Mouse (Mus musculus): ENCODE results near the gene Abca3. TPM values are rescaled to one million over a fixed set of nuclear protein-coding genes. Genes with fewer than 3 reads are reported as not detected.
"Not testable (repeated sequence)": the region's sequence is repeated elsewhere in the genome, so short reads cannot be mapped to it uniquely, and the experiment has no call there.

Gene Abca3
- total RNA-seq, 1 experiment = 11.5 TPM

DNA sequence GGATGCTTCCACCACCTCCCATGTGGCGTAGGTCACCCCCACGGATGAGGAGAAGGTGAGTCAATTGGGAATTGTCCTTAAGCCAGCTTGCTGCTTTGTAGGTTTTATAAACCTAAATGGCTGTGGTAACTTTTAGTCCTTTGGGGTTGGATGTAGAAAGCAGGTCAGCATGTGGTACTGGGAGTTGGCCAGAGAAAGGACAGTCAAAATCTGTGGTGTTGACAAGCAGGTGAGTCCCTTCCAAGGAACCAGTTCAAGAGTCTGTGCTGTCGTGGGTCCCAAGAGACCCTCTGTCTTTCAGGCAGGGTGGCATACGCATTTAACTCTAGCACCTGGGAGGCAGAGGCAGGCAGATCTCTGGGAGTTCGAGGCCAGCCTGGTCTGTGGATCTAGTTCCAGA, 72.7 kb downstream of the Abca3 start:
- Histone ChIP-seq H3K27ac (ENCODE audit: insufficient read depth, low read depth, low read length, poor library complexity, severe bottlenecking) (no peak overlapping the region), H3K9me3 (ENCODE audit: control insufficient read depth, insufficient read depth, low read depth, low read length) (no peaks in the 10 kb centered on the region), H3K4me1 (ENCODE audit: control insufficient read depth in 2 of 2, insufficient read depth in 2 of 2, low read length in 2 of 2, poor library complexity in 1 of 2) (no peaks in the 10 kb centered on the region), H3K4me3 (ENCODE audit: insufficient read depth in 1 of 2, low read depth in 1 of 2, low read length in 2 of 2, poor library complexity in 1 of 2, severe bottlenecking in 1 of 2) (no peak overlapping the region), H3K9ac (ENCODE audit: insufficient read depth, low read depth, low read length, poor library complexity, severe bottlenecking) (no peak overlapping the region), H3K36me3 (ENCODE audit: control insufficient read depth, insufficient read depth, low read length, poor library complexity, severe bottlenecking) (peaks cover 37% of the 10 kb centered on the region)
- TF ChIP-seq CHD2 (IDR thresholded peaks at IDR 0.05; ENCODE audit: low read depth, low read length) (no peak), ZC3H11A (IDR thresholded peaks at IDR 0.05; ENCODE audit: borderline replicate concordance, low read depth, low read length) (no peak), MAFK (IDR thresholded peaks at IDR 0.05; ENCODE audit: insufficient read depth, low read depth, low read length) (no peak), ZNF384 (IDR thresholded peaks at IDR 0.05; ENCODE audit: low read depth, low read length) (no peak), HCFC1 (IDR thresholded peaks at IDR 0.05; ENCODE audit: borderline replicate concordance, insufficient read depth, low read length) (no peak)
- in situ Hi-C loops (cut with MboI; ENCODE audit: low sequenced_read_pairs in 2 of 2, unreplicated experiment in 2 of 2) = no loop called here
- no peak for DNase-seq (ENCODE audit: low read depth, low spot score)

DNA sequence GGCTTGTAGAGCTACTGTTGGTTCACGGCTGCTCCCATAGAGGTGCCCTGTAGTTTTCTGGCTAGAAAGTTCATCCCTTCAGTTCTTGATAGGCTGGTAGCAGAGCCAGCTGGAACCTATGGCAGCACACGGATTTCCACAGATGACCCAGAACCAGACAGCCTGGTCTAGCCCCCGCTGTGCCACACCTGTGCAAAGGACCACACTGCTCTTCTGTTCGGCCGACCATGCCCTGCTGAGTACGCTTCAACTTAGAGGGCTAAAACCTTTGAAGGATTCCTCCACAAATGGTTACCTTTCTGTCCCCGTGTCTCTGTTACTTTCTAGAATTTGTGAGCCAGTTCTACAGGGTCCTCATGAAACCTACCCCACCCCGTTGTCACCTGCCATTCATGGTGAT, 73.6 kb downstream of the Abca3 start:
- H3K4me1 ChIP-seq (ENCODE audit: control insufficient read depth in 2 of 2, insufficient read depth in 2 of 2, low read length in 2 of 2, poor library complexity in 1 of 2); H3K9ac ChIP-seq (ENCODE audit: insufficient read depth, low read depth, low read length, poor library complexity, severe bottlenecking); in situ Hi-C loops (cut with MboI; ENCODE audit: low sequenced_read_pairs in 2 of 2, unreplicated experiment in 2 of 2); H3K27ac ChIP-seq (ENCODE audit: insufficient read depth, low read depth, low read length, poor library complexity, severe bottlenecking); H3K4me3 ChIP-seq (ENCODE audit: insufficient read depth in 1 of 2, low read depth in 1 of 2, low read length in 2 of 2, poor library complexity in 1 of 2, severe bottlenecking in 1 of 2); H3K9me3 ChIP-seq (ENCODE audit: control insufficient read depth, insufficient read depth, low read depth, low read length); DNase-seq (ENCODE audit: low read depth, low spot score): not testable (repeated sequence)
- H3K36me3 ChIP-seq (ENCODE audit: control insufficient read depth, insufficient read depth, low read length, poor library complexity, severe bottlenecking) = peaks cover 31% of the 10 kb centered on the region

DNA sequence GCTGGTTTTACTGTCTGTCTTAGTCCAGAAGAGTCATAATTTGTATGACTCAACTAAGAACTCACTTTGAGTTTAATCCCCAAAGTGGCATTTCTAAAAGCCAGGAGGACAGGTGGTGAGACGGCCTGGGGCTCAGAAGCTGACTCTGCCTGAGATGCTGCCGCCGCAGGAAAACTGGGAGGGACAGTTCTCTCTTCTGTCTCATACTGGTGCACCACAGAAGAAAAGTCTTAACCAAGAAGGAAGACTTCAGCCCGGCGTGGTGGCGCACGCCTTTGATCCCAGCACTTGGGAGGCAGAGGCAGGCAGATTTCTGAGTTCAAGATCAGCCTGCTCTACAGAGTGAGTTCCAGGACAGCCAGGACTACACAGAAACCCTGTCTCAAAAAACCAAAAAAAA, 74.2 kb downstream of the Abca3 start:
- Histone ChIP-seq H3K9ac (ENCODE audit: insufficient read depth, low read depth, low read length, poor library complexity, severe bottlenecking) (no peak overlapping the region), H3K27ac (ENCODE audit: insufficient read depth, low read depth, low read length, poor library complexity, severe bottlenecking) (no peak overlapping the region), H3K4me3 (ENCODE audit: insufficient read depth in 1 of 2, low read depth in 1 of 2, low read length in 2 of 2, poor library complexity in 1 of 2, severe bottlenecking in 1 of 2) (peak overlapping the region in 1 of 2 experiments; percentile 91; a peak in 1 of 4 replicates), H3K9me3 (ENCODE audit: control insufficient read depth, insufficient read depth, low read depth, low read length) (no peaks in the 10 kb centered on the region), H3K36me3 (ENCODE audit: control insufficient read depth, insufficient read depth, low read length, poor library complexity, severe bottlenecking) (peaks cover 25% of the 10 kb centered on the region), H3K4me1 (ENCODE audit: control insufficient read depth in 2 of 2, insufficient read depth in 2 of 2, low read length in 2 of 2, poor library complexity in 1 of 2) (no peaks in the 10 kb centered on the region)
- in situ Hi-C loops (cut with MboI; ENCODE audit: low sequenced_read_pairs in 2 of 2, unreplicated experiment in 2 of 2) = no loop called here
- no peak for DNase-seq (ENCODE audit: low read depth, low spot score)
- no peak for TF ChIP-seq HCFC1 (IDR thresholded peaks at IDR 0.05; ENCODE audit: borderline replicate concordance, insufficient read depth, low read length)
- TF ChIP-seq CHD2 (IDR thresholded peaks at IDR 0.05; ENCODE audit: low read depth, low read length) = no peak
- TF ChIP-seq ZNF384 (IDR thresholded peaks at IDR 0.05; ENCODE audit: low read depth, low read length) = no peak
- TF ChIP-seq MAFK (IDR thresholded peaks at IDR 0.05; ENCODE audit: insufficient read depth, low read depth, low read length) = no peak
- no peak for TF ChIP-seq ZC3H11A (IDR thresholded peaks at IDR 0.05; ENCODE audit: borderline replicate concordance, low read depth, low read length)

DNA sequence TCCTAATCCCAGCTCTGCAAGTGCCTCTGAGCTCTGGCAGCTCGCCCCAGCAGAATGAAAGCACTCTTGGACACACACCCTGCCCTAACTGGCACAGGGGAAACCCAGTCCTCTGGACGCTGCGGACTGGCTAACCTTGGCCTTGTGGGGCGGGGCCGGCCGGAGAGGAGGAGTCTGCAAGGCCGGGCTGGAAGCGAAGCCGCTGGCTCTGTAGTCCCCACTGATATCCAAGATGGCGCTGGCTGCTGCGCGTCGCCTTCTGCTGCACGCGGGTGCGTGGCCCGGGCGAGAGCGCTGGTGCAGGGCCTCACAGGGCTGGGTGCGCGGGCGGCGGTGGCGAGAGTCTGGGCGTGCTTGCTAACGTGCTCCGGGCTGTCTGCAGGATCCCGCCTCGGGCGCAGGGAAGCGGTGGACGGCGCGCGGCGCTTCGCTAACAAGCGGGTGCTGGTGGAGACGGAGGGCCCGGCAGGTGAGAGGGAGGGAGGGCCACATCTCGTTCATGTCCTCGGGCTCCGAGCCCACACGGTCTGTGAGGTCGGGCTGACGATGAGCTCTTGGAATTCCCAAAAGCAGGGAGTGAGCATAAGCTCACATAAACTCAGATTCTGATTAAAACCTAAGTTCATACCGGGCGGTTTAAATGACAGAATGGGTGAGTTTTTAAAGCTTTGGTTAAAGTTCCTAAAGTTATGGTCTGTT, 74.9 kb downstream of the Abca3 start, which contains the start of gene Eci1:
Eci1 (plus strand) TSS at position 171 of the 699 bp plus-strand sequence.
- peak; percentile 77 for DNase-seq (ENCODE audit: low read depth, low spot score)
- Histone ChIP-seq H3K9ac (ENCODE audit: insufficient read depth, low read depth, low read length, poor library complexity, severe bottlenecking) (peak within 1 kb of the TSS; percentile 97), H3K9me3 (ENCODE audit: control insufficient read depth, insufficient read depth, low read depth, low read length) (no peaks in the 10 kb centered on the region), H3K36me3 (ENCODE audit: control insufficient read depth, insufficient read depth, low read length, poor library complexity, severe bottlenecking) (peaks cover 19% of the 10 kb centered on the region), H3K4me1 (ENCODE audit: control insufficient read depth in 2 of 2, insufficient read depth in 2 of 2, low read length in 2 of 2, poor library complexity in 1 of 2) (no peaks in the 10 kb centered on the region), H3K27ac (ENCODE audit: insufficient read depth, low read depth, low read length, poor library complexity, severe bottlenecking) (peak within 1 kb of the TSS; percentile 88), H3K4me3 (ENCODE audit: insufficient read depth in 1 of 2, low read depth in 1 of 2, low read length in 2 of 2, poor library complexity in 1 of 2, severe bottlenecking in 1 of 2) (peak within 1 kb of the TSS; percentile 91 to 94)
- in situ Hi-C loops (cut with MboI; ENCODE audit: low sequenced_read_pairs in 2 of 2, unreplicated experiment in 2 of 2) = no loop called here
- TF ChIP-seq MAFK (IDR thresholded peaks at IDR 0.05; ENCODE audit: insufficient read depth, low read depth, low read length) (no peak), HCFC1 (IDR thresholded peaks at IDR 0.05; ENCODE audit: borderline replicate concordance, insufficient read depth, low read length) (peak; percentile 74; the same call in 1 of the 2 replicates)

DNA sequence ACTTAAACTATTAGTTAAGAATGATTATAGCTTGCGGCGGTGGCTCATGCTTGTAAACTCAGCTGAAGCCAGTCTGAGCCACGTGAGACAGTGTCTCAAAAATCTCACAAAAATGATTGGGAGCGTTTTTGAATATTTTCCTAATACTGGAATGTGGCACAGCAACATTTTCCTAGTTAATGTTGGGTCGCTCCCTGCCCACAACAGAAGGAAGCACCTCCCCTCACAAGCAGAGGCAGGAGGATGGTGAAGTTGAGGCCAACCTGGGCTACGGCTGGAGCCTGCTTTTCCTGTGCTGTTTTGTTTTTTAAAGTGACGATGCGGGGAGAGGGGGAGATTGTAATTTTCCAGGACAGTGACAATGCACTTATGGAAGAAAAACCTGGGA, 75.4 kb downstream of the Abca3 start:
- H3K36me3 ChIP-seq (ENCODE audit: control insufficient read depth, insufficient read depth, low read length, poor library complexity, severe bottlenecking) = peaks cover 16% of the 10 kb centered on the region
- peak overlapping the region; percentile 88; the same call in 1 of the 2 replicates for H3K27ac ChIP-seq (ENCODE audit: insufficient read depth, low read depth, low read length, poor library complexity, severe bottlenecking)
- no peak for DNase-seq (ENCODE audit: low read depth, low spot score)
- H3K9ac ChIP-seq (ENCODE audit: insufficient read depth, low read depth, low read length, poor library complexity, severe bottlenecking) = peak overlapping the region; percentile 97
- in situ Hi-C loops (cut with MboI; ENCODE audit: low sequenced_read_pairs in 2 of 2, unreplicated experiment in 2 of 2) = no loop called here
- H3K4me3 ChIP-seq (ENCODE audit: insufficient read depth in 1 of 2, low read depth in 1 of 2, low read length in 2 of 2, poor library complexity in 1 of 2, severe bottlenecking in 1 of 2) = peak overlapping the region; percentile 91 to 94
- no peaks in the 10 kb centered on the region for H3K9me3 ChIP-seq (ENCODE audit: control insufficient read depth, insufficient read depth, low read depth, low read length)
- H3K4me1 ChIP-seq (ENCODE audit: control insufficient read depth in 2 of 2, insufficient read depth in 2 of 2, low read length in 2 of 2, poor library complexity in 1 of 2) = no peaks in the 10 kb centered on the region
- TF ChIP-seq CHD2 (IDR thresholded peaks at IDR 0.05; ENCODE audit: low read depth, low read length) (no peak), MAFK (IDR thresholded peaks at IDR 0.05; ENCODE audit: insufficient read depth, low read depth, low read length) (no peak), ZNF384 (IDR thresholded peaks at IDR 0.05; ENCODE audit: low read depth, low read length) (no peak), HCFC1 (IDR thresholded peaks at IDR 0.05; ENCODE audit: borderline replicate concordance, insufficient read depth, low read length) (no peak), ZC3H11A (IDR thresholded peaks at IDR 0.05; ENCODE audit: borderline replicate concordance, low read depth, low read length) (no peak)

Data from ES-E14 (cell line).